Mouse (Mus musculus) induced T-regulatory cell, adult 2 months (primary cell): ENCODE data around the gene Igfbp4.
A peak's percentile ranks its signal among the peaks of the same experiment; 100 is the strongest.

Experiments
- DNase-seq: peaks from one replicate; pipeline ENCODE4 v3.0.0-alpha.2; 2012; ENCODE audit warnings: low read depth

Igfbp4 gene

DNA sequence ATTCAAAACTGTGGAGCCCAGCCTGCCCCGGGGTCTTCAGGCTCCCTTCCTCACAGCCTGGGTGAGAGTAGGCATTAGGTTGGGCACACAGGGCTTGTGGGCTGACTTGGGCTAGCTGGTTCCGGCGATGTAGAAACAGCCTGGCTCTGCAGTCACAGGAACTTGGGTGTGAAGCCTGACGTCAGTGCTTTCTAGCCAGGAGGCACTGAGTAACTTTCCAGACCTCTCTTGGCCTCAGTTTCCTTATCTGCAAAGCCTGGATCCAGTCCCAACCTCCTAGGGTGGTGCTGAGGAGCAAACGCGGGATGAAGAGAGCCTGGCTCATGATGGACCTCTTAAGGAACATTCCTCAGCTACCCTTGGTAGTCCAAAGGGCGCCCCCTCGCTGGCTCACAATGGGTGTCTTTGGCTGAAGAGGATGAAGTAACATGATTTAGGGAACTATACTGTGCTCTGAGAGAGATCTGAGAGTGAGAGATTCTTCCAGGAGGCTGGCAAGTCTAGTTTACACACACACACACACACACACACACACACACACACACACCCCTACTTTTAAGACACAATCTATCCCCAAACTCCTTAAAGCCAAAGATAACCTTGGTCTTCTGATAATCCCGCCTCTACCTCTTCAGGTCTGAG is 40.0 kb downstream of the Igfbp4 start:
- DNase-seq, result no peak

DNA sequence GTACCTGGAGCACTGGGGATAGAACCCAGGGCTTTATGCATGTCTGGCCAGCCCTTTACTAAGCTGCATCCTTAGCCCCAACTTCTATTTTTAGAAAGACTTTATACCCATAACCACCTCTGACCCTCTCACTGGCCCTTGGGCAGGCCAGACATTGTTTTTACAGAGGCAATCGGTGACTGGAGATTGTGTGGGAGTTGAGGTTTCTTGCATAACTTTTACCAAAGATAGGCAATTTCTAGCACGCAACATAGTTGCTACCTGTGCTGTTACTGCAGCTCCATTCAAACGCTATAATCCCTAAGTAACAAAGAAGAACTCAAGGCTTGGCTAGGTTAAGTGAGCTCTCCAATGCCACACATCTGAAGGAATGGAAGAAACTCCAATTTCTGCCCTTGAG is 40.5 kb downstream of the Igfbp4 start:
- no peak for DNase-seq

DNA sequence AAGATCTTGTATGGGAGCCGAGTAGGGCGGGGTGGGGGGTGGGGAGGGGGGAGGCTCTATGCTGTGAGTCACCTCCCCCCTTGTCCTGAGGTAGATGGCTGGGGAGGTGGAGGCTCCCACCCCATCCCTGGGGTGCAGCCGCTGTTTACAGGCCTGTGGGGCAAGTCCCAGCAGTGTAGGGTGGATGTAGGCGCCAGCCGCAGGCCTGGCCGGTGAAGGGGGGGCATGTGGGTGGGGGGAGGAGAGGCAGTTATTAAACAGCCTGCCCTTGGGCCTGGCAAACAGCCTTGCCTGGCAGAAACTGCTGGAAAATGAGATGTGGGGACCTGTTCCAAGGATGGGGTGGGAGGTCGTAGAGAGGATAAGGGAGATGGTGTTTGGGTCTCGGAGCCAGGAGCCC is 41.1 kb downstream of the Igfbp4 start:
- no peak for DNase-seq

- DNase-seq, result no peak
These were observed 42.5 kb downstream of the Igfbp4 start for GRCm38 (mm10) chr11:99083516-99083915.

DNA sequence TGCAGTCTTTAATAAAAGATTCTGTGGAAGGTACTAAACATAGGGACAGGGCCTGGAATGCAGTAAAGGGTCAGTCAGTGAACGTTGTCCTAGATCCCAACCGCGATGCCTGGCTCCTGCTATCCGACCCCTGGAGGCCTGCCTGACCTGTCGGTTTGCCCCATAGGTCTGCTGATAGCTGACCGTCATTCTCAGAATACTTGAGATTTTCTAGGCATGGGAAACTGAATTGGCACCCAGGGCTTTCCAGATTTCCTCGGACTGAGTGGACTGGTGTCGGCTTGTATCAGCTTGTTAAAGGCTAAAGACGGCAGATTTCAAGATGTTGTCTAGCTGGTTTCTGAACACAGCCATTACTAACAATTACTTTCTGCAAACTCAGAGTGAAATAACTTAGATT is 43.3 kb downstream of the Igfbp4 start:
- DNase-seq, result no peak

- DNase-seq, result no peak
These were observed 47.4 kb downstream of the Igfbp4 start for GRCm38 (mm10) chr11:99088486-99088885.

- no peak for DNase-seq
These were observed 48.1 kb downstream of the Igfbp4 start, which contains the start of gene Tns4 for GRCm38 (mm10) chr11:99089077-99089601. Gene Tns4 (minus strand): TSS chr11:99089306.

DNA sequence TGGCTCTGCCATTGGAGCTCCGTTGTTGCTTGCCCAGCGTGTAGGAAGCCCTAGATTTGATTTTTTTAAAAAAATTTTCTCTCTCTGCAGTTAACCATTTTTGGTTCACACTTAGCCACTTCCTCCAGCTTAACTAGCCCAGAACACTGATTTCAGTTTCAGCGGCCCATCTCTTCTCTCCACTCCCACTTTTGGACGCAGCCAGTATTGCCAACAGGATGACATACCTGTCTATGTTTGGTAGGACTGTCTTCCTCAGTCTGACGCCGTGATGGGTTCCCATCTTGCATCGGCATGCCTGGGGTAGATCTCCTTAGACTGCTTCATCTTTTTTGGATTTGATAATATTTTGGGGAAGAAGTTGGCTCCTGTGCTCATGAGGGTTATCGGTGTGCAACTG is 49.3 kb downstream of the Igfbp4 start:
- no peak for DNase-seq

- peak; percentile 59 for DNase-seq
These were observed 50.6 kb downstream of the Igfbp4 start for GRCm38 (mm10) chr11:99091666-99092065.

DNA sequence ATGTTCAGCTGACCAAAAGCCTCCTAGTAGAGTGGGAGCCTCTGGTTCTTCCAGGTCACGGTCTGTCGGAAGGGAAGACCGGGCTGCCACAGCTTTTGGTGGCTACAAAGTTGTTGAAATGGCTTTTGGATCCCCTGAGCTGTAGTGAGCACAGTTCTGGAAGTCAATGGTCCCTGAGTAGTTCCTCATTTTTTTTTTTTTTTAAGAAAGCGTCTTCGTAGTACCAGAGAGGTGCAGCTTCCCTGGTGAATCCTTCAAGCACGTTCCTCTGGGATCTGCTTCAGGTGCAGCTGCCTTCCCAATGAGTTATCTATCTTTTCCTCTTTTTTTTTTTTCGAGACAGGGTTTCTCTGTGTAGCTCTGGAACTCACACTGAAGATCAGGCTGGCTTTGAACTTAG is 52.7 kb downstream of the Igfbp4 start:
- DNase-seq, result no peak

- DNase-seq, result no peak
These were observed 54.0 kb downstream of the Igfbp4 start for GRCm38 (mm10) chr11:99094911-99095676.

DNA sequence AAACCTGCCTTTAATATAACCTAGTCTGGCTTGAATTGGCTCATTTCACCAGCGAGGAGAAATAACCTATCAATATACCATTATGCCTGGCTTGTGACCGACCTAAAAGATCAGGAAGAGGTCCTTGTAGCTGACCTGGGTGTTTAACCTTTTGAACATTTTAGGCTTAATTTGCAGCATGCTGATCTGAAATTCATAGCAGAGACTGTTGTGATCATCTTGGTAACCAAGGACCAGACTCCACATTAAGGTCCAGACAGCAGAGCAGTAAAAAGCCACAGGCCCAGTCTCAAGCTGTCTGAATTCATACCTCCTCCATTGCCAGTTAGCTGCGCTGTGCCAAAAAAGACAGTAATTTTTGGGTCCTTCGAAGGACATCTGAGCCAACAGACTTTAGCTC is 54.7 kb downstream of the Igfbp4 start:
- no peak for DNase-seq

DNA sequence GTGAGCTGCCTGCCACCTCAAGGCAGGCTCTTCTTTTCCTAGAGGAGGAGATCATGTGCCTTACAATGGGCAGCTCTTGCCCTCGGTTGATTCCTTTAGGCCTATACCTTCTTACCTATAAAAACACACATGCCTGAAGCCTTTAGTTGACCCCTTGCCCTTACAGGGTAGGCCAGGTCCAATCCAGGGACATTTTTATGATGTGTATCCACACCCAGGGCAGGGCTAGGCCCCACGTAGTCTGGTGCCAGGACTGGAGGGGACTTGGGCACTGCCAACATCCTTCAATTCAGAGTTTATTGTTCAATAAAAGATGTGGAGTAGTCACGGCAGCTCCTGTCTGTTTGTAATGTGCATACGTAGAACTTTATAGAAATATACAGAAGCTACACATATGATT is 55.4 kb downstream of the Igfbp4 start:
- DNase-seq, result no peak

DNA sequence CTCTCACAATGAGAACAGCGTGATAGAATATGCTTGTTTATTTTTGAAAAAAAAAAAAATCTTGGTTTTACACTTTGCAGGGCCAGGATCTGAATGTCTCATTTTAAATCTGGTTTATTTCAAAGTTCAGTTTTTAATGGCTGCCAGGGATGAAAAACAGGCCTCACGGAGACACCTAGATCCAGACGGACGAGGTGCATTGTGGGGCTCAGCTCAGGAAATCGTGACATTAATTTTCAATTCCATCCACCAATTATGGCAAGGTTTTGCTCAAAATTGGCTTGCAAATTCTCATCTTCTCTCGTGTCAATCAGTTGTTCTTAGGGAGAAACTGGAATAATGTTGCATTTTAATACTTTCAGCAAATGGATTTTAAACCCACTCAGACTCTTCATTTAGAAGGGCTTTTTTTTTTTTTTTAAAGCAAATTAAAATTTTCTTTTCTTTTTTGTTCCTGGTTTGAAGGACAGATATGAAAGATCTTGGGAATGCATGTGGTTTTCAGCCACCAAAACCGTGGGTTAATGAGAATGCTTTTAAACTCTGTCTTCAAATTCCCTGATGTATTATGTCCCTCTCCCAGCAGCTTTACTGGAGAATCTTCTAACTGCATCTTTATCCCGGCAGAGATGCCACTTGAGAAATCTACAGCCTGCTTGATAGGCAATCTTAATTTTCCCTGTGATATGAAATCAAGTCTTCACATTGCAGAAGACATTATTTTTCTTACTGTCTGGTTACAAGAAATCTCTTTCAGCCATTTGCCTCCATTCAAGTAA is 56.1 kb downstream of the Igfbp4 start:
- DNase-seq, result no peak

GRCm38 (mm10) chr11:99098924-99099323 is 57.9 kb downstream of the Igfbp4 start:
- peak; percentile 72 for DNase-seq

DNA sequence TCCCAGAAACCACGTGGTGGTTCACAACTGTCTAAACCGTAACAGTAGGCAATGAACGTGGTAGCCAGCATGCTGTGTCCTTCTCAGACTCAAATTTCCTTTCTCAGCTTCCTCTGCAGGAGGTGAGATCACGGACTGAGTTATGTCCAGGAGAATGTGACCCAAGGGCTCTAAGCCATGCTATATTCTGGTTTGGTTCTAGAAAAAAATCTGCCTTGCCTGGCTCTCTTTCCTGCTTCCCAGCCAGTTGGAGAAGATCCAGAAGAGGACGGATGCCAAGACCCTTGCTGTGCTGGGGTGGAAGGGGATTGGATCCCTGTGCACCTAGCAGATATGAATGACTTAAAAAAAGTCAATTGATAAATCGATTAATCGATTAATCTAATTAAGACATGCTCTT is 58.5 kb downstream of the Igfbp4 start:
- peak; percentile 20 for DNase-seq

DNA sequence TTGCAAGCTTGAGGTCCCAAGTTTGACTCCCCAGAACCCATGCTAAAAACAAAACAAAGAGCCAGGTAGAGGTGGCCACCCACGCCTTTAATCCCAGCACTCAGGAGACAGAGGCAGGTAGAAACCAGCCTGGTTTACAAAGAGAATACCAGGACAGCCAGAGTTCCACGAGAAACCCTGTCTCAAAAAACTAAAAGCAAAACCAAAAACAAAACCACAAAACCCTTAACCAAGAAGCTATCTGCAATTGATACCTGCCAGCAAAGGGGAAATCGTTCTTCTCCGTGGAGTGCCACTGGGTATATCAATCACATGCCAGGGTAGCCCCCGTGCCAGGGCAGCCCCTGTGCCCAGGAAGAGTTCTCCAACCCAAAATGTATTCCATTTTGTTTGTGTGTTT is 59.2 kb downstream of the Igfbp4 start:
- DNase-seq, result peak; percentile 64

DNA sequence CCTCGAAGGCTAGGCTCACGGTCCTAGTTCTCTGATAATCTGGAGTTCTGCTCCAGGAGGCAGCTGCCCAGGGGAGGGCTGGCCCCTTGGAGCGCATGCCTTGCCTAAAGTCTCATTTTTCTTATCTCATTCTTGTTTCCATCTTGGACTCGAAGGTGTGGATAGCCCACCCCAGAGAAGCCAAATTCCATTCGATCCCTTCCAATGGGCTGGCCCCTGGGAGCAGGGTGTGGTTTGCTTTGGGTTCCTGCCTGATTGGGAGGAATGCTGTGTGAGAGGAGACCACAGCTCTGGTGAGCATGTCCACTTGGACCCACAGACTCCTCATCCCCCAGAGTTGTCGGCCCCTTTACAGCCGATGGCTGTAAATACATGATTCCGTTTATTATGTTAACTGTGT is 60.6 kb downstream of the Igfbp4 start:
- DNase-seq, result no peak

GRCm38 (mm10) chr11:99102575-99103270 is 61.7 kb downstream of the Igfbp4 start:
- DNase-seq, result peak; percentile 18
